Mouse (Mus musculus) heart, embryonic 12.5 days (tissue): ENCODE measurements at regions not wholly inside any gene's neighbourhood (a gene's known extent, or its start where the extent isn't known, plus 50 kb on each side); places are given as distances from the start of the nearest gene placed in this dataset.
"Not testable (repeated sequence)": the region's sequence is repeated elsewhere in the genome, so short reads cannot be mapped to it uniquely, and the experiment has no call there.

Experiments
- ATAC-seq: fragments of 200-750 bp; cut with Nextera tagmentation; 2 replicates; pipeline ENCODE4 v1.8.0; 2017; ENCODE audit warnings: moderate TSS enrichment, moderate library complexity; ENCODE audit not compliant: insufficient number of reproducible peaks, low FRiP score
- H3K27ac ChIP-seq: fragments of 300-500 bp; sonication (generic); 2 replicates; pipeline ENCODE4 v1.5.1; 2016; ENCODE audit warnings: mild to moderate bottlenecking, moderate library complexity; ENCODE audit not compliant: poor library complexity, severe bottlenecking
- H3K27me3 ChIP-seq: fragments of 300-500 bp; sonication (generic); replicated peaks from 2 replicates; pipeline ENCODE4 v1.6.1; 2016; ENCODE audit warnings: mild to moderate bottlenecking, moderate library complexity
- H3K36me3 ChIP-seq: fragments of 300-500 bp; sonication (generic); 2 replicates; pipeline ENCODE4 v1.6.1; 2016; ENCODE audit warnings: mild to moderate bottlenecking, moderate library complexity
- H3K4me1 ChIP-seq: fragments of 300-500 bp; sonication (generic); replicated peaks from 2 replicates; pipeline ENCODE4 v1.6.1; 2016; ENCODE audit warnings: mild to moderate bottlenecking
- H3K4me2 ChIP-seq: fragments of 300-500 bp; sonication (generic); 2 replicates; pipeline ENCODE4 v1.6.1; 2016; ENCODE audit warnings: mild to moderate bottlenecking, moderate library complexity
- H3K4me3 ChIP-seq: fragments of 300-500 bp; sonication (generic); 2 replicates; pipeline ENCODE4 v1.5.1; 2016; ENCODE audit warnings: mild to moderate bottlenecking
- H3K9ac ChIP-seq: fragments of 300-500 bp; sonication (generic); 2 replicates; pipeline ENCODE4 v1.6.1; 2016; ENCODE audit warnings: mild to moderate bottlenecking, moderate library complexity
- H3K9me3 ChIP-seq: fragments of 300-500 bp; sonication (generic); replicated peaks from 2 replicates; pipeline ENCODE4 v1.6.1; 2016; ENCODE audit warnings: mild to moderate bottlenecking, moderate library complexity
- WGBS: fragments of 180-500 bp; shearing (Covaris S2); methylation state at CpG from one replicate; pipeline ENCODE4 v1.1.7; 2016; 5-methylcytosine and 5-hydroxymethylcytosine counted together

DNA sequence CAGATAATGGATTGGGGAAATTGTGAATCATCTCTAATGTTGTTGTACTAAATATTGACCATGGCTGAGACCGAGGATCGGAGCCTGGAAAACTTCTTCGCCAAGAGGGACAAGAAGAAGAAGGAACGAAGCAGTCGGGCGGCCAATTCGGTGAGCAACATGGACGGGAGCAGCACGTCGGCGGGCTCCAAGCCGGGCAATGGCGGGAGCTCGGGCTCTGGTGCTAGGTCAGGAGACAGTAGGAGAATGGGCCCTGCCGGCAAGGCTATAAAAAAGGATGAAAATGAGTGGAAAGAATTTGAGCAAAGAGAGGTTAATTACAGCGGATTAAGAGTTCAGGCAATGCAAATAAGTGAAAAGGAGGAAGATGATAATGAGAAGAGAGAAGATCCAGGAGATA, 55.0 kb upstream of the Zfp990 start:
- ATAC-seq, H3K4me2 ChIP-seq, H3K9me3 ChIP-seq, H3K27ac ChIP-seq, H3K27me3 ChIP-seq, H3K36me3 ChIP-seq, H3K4me3 ChIP-seq, H3K4me1 ChIP-seq, H3K9ac ChIP-seq: not testable (repeated sequence)
- 84% methylated on average over 16 of the region's 16 CpGs for WGBS

- no peaks in the 10 kb centered on the region for H3K27me3 ChIP-seq
- ATAC-seq = no peak
These were observed 62.0 kb upstream of the Zfp990 start for GRCm38 (mm10) chr4:145448586-145448985.

GRCm38 (mm10) chr4:145436718-145437117, 73.8 kb upstream of the Zfp990 start:
- H3K4me2 ChIP-seq, H3K4me3 ChIP-seq, ATAC-seq, H3K27ac ChIP-seq, H3K36me3 ChIP-seq, H3K9ac ChIP-seq, H3K27me3 ChIP-seq, H3K4me1 ChIP-seq: not testable (repeated sequence)
- peaks cover 18% of the 10 kb centered on the region for H3K9me3 ChIP-seq
- 69% methylated on average over 1 of the region's 1 CpGs for WGBS

More at GRCm38 (mm10) chr4:145448586-145448985, 62.0 kb upstream of the Zfp990 start:
- WGBS = 78% methylated on average over 2 of the region's 2 CpGs
- Histone ChIP-seq H3K4me1 (no peaks in the 10 kb centered on the region), H3K4me2 (no peak overlapping the region), H3K4me3 (no peak overlapping the region), H3K27ac (no peak overlapping the region), H3K9me3 (peaks cover 11% of the 10 kb centered on the region), H3K36me3 (no peaks in the 10 kb centered on the region), H3K9ac (no peak overlapping the region)

DNA sequence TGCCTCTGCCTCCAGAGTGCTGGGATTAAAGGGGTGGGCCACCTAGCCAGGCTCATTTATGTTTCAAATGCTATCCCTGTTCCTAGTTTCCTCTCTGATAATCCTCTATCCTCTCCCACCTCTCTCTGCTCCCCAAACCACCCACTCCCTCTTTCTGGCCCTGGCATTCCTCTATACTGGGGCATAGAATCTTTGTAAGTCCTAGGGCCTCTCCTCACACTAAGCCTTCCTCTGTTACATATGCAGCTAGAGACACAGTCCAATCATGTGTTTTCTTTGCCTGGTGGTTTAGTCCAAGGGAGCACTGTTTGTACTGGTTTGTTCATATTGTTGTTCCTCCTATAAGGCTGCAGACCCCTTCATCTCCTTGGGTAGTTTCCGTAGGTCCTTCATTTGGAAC, 76.0 kb upstream of the Zfp990 start:
- Histone ChIP-seq H3K4me1 (no peaks in the 10 kb centered on the region), H3K9me3 (peaks cover 18% of the 10 kb centered on the region)

GRCm38 (mm10) chr4:145434071-145434470, 76.5 kb upstream of the Zfp990 start:
- ATAC-seq = no peak
- 66% methylated on average over 6 of the region's 6 CpGs for WGBS
- no peak overlapping the region for H3K4me2 ChIP-seq
- no peak overlapping the region for H3K9ac ChIP-seq
- H3K36me3 ChIP-seq = no peaks in the 10 kb centered on the region
- no peak overlapping the region for H3K27ac ChIP-seq
- H3K4me1 ChIP-seq = no peaks in the 10 kb centered on the region
- no peaks in the 10 kb centered on the region for H3K27me3 ChIP-seq
- peaks cover 18% of the 10 kb centered on the region for H3K9me3 ChIP-seq
- no peak overlapping the region for H3K4me3 ChIP-seq

More for the DNA sequence above, 76.0 kb upstream of the Zfp990 start:
- H3K4me2 ChIP-seq = no peak overlapping the region
- WGBS = 79% methylated on average over 1 of the region's 1 CpGs
- no peak overlapping the region for H3K4me3 ChIP-seq
- H3K9ac ChIP-seq = no peak overlapping the region
- H3K36me3 ChIP-seq = no peaks in the 10 kb centered on the region
- H3K27me3 ChIP-seq = no peaks in the 10 kb centered on the region
- H3K27ac ChIP-seq = no peak overlapping the region
- ATAC-seq = 0 out of 2 replicates have a peak, but pooled peaks have one; percentile 13

DNA sequence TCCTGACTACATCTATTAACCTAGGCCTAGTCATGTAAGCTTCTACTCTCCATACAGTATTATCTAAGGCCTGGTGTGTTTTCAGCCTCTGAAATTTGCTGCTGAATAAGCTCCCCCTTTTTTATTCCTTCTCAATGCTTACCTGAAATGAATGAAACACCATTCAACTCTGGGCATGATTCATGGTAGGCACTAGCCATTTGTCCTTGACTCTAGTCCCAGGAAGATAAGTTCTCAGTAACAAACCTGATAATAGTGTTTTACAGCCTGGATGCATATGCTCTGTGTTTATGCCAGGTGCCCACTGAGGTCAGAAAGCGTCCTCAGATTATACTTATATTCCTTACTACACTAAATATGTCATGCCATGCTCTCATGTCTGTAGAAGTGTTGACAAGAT, 77.3 kb upstream of the Zfp990 start:
- not testable (repeated sequence) for H3K27ac ChIP-seq, H3K4me3 ChIP-seq, H3K9ac ChIP-seq, H3K27me3 ChIP-seq, H3K36me3 ChIP-seq, H3K4me1 ChIP-seq, ATAC-seq, H3K4me2 ChIP-seq
- WGBS = 40% methylated on average over 1 of the region's 1 CpGs
- H3K9me3 ChIP-seq = peaks cover 18% of the 10 kb centered on the region

GRCm38 (mm10) chr4:145431910-145432765, 78.4 kb upstream of the Zfp990 start:
- Histone ChIP-seq H3K9ac (no peak overlapping the region), H3K4me2 (no peak overlapping the region), H3K27me3 (no peaks in the 10 kb centered on the region), H3K27ac (no peak overlapping the region), H3K36me3 (no peaks in the 10 kb centered on the region), H3K4me1 (no peaks in the 10 kb centered on the region), H3K4me3 (no peak overlapping the region), H3K9me3 (peaks cover 18% of the 10 kb centered on the region)
- 63% methylated on average over 8 of the region's 8 CpGs for WGBS
- ATAC-seq = no peak

- H3K4me3 ChIP-seq, H3K9me3 ChIP-seq, ATAC-seq, H3K27me3 ChIP-seq, H3K4me2 ChIP-seq, H3K9ac ChIP-seq, H3K4me1 ChIP-seq, H3K36me3 ChIP-seq, H3K27ac ChIP-seq: not testable (repeated sequence)
- 50% methylated on average over 4 of the region's 4 CpGs for WGBS
These were observed 92.7 kb upstream of the Zfp990 start for GRCm38 (mm10) chr4:145417837-145418236.

DNA sequence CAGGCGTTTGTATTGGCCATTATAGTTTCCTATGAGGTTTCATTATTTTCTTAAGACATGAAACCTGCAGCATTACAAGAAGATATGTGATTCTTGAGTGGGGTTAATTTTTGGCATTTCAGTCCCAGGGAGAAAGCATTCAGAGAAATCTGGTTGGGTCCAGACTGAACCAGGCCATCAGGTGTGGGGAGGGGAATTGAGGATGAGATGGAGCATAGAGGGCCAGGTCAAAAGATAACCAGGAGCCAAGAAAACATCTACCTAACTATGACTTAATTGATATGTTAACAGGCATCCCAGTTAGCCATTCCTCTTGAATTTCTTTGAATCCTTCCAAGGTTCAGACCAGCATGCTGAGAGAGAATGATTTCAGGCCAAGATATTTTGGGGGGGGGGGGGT, 96.2 kb upstream of the Tnfrsf8 start:
- H3K27me3 ChIP-seq = no peaks in the 10 kb centered on the region
- H3K9ac ChIP-seq = no peak overlapping the region
- WGBS = 47% methylated on average over 1 of the region's 1 CpGs
- H3K4me2 ChIP-seq = no peak overlapping the region
- H3K27ac ChIP-seq = no peak overlapping the region
- 0 out of 2 replicates have a peak, but pooled peaks cover 3% of the 10 kb centered on the region for H3K9me3 ChIP-seq
- ATAC-seq = no peak
- H3K4me3 ChIP-seq = no peak overlapping the region
- no peaks in the 10 kb centered on the region for H3K36me3 ChIP-seq
- no peaks in the 10 kb centered on the region for H3K4me1 ChIP-seq

DNA sequence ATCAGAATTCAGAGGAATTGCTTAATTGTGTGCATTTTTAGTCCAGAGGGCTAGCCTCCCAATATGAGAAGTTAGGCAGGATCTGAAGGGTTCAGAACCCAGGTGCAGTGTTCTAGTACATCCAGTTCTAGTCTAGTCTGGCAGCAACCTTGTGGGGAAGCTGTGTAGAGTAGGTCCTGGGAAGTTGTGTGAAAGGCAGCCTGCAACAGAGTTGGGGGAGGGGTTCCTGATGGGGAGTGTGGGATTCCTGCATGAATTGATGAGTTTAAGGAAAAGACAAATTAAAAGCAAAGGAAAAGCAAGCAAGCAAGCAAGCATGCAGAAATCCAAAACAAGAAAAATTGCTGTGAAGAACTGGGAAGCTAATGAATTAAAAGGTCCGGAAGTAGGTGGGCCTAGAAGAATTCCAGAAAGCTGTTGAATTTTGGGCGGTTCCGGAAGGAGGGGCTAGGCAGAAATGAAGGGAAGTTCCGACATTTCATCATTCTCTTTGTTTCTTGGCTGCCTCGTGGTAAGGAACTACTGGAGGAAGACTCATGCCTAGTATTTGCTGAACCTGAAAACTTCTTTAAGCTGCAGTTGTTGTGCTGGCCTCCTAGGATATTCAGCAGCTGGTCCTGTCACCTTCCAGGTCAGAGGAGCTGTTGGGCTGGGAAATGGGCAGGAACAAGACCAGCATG, 95.0 kb upstream of the Tnfrsf8 start:
- WGBS = 74% methylated on average over 5 of the region's 5 CpGs
- H3K4me1 ChIP-seq = no peaks in the 10 kb centered on the region
- H3K27me3 ChIP-seq = no peaks in the 10 kb centered on the region
- no peak overlapping the region for H3K4me2 ChIP-seq
- H3K9ac ChIP-seq = no peak overlapping the region
- H3K4me3 ChIP-seq = no peak overlapping the region
- H3K36me3 ChIP-seq = no peaks in the 10 kb centered on the region
- H3K27ac ChIP-seq = no peak overlapping the region
- 0 out of 2 replicates have a peak, but pooled peaks cover 3% of the 10 kb centered on the region for H3K9me3 ChIP-seq
- ATAC-seq = no peak

GRCm38 (mm10) chr4:145406050-145406449, 91.1 kb upstream of the Tnfrsf8 start:
- ATAC-seq = peak; percentile 42; the same call in 1 of the 2 replicates
- WGBS = 36% methylated on average over 1 of the region's 1 CpGs
- H3K4me2 ChIP-seq, H3K4me1 ChIP-seq, H3K36me3 ChIP-seq, H3K4me3 ChIP-seq, H3K9ac ChIP-seq, H3K27me3 ChIP-seq, H3K27ac ChIP-seq, H3K9me3 ChIP-seq: not testable (repeated sequence)
